Mouse (Mus musculus) MEL (cell line): ENCODE data around the gene Cntd1. TPM values are rescaled to one million over a fixed set of nuclear protein-coding genes. Genes with fewer than 3 reads are reported as not detected.

Experiments used
- DNase-seq: peaks from one replicate; pipeline ENCODE4 v3.0.0; 2011; ENCODE audit warnings: low read depth, low spot score
- H3K27ac ChIP-seq: 2 replicates; pipeline ENCODE4 v1.5.1; 2012; ENCODE audit warnings: low read depth, mild to moderate bottlenecking, control low read depth, low read length, moderate library complexity; ENCODE audit not compliant: control insufficient read depth
- H3K27me3 ChIP-seq, 2 experiments: fragments of 150-350 bp in 1 of 2; sonication (generic) in 1 of 2; 2 replicates each; pipeline ENCODE4 v1.6.1; 2012; ENCODE audit warnings: low read length in 2 of 2, mild to moderate bottlenecking in 2 of 2, improper control_type of control experiment in 1 of 2, moderate library complexity in 1 of 2; ENCODE audit not compliant: insufficient read depth in 2 of 2, control insufficient read depth in 1 of 2
- H3K36me3 ChIP-seq, 2 experiments: 2 replicates each; pipeline ENCODE4 v1.6.1; 2012 to 2014; ENCODE audit warnings: low read length in 2 of 2, improper control_type of control experiment in 1 of 2, inconsistent platforms in 1 of 2, mild to moderate bottlenecking in 1 of 2; ENCODE audit not compliant: insufficient read depth in 2 of 2, control insufficient read depth in 1 of 2
- H3K4me1 ChIP-seq, 2 experiments: fragments of 150-350 bp in 1 of 2; sonication (generic) in 1 of 2; 2 replicates each; pipeline ENCODE4 v1.6.1; 2012; ENCODE audit warnings: low read length in 2 of 2, improper control_type of control experiment in 1 of 2, mild to moderate bottlenecking in 1 of 2; ENCODE audit not compliant: insufficient read depth in 2 of 2, control insufficient read depth in 1 of 2
- H3K4me3 ChIP-seq, 2 experiments: fragments of 150-350 bp in 1 of 2; sonication (generic) in 1 of 2; 2 replicates each; pipeline ENCODE4 v1.5.1; 2012; ENCODE audit warnings: low read depth in 2 of 2, low read length in 2 of 2, mild to moderate bottlenecking in 2 of 2, moderate library complexity in 2 of 2, control low read depth in 1 of 2, improper control_type of control experiment in 1 of 2; ENCODE audit not compliant: control insufficient read depth in 1 of 2, insufficient read depth in 1 of 2
- H3K79me2 ChIP-seq: 2 replicates; pipeline ENCODE4 v1.6.1; 2012; ENCODE audit warnings: mild to moderate bottlenecking, low read length, moderate library complexity; ENCODE audit not compliant: control insufficient read depth, poor library complexity, insufficient read depth
- H3K9ac ChIP-seq: 2 replicates; pipeline ENCODE4 v1.6.1; 2012; ENCODE audit warnings: low read depth, mild to moderate bottlenecking, control low read depth, low read length, moderate library complexity; ENCODE audit not compliant: control insufficient read depth, poor library complexity, severe bottlenecking
- H3K9me3 ChIP-seq: fragments of 150-350 bp; sonication (generic); replicated peaks from 2 replicates; pipeline ENCODE4 v1.6.1; 2012; ENCODE audit warnings: mild to moderate bottlenecking, low read length, improper control_type of control experiment, moderate library complexity; ENCODE audit not compliant: insufficient read depth
- CHD1 ChIP-seq: IDR thresholded peaks from 2 replicates; pipeline ENCODE4 v1.6.1; 2012; ENCODE audit warnings: low read depth, mild to moderate bottlenecking, inconsistent platforms, low read length, improper control_type of control experiment
- CHD2 ChIP-seq: IDR thresholded peaks from 2 replicates; pipeline ENCODE4 v1.6.1; 2011; ENCODE audit warnings: low read length, improper control_type of control experiment
- CTCF ChIP-seq, 3 experiments: IDR thresholded peaks in 2 of 3; conservative IDR thresholded peaks in 1 of 3; 2 replicates each; pipeline ENCODE4 v1.5.1; 2011 to 2012; ENCODE audit warnings: low read length in 3 of 3, low read depth in 2 of 3, mild to moderate bottlenecking in 2 of 3, improper control_type of control experiment in 1 of 3, inconsistent platforms in 1 of 3, mixed read lengths in 1 of 3, moderate library complexity in 1 of 3; ENCODE audit not compliant: control insufficient read depth in 1 of 3, insufficient read depth in 1 of 3, poor library complexity in 1 of 3, severe bottlenecking in 1 of 3
- E2F4 ChIP-seq: IDR thresholded peaks from 2 replicates; pipeline ENCODE4 v1.6.1; 2011; ENCODE audit warnings: low read depth, low read length, improper control_type of control experiment, borderline replicate concordance
- ELF1 ChIP-seq: IDR thresholded peaks from 2 replicates; pipeline ENCODE4 v1.6.1; 2014; ENCODE audit warnings: low read depth, mild to moderate bottlenecking, inconsistent platforms, low read length, improper control_type of control experiment, moderate library complexity
- EP300 ChIP-seq, 2 experiments: IDR thresholded peaks; 2 replicates each; pipeline ENCODE4 v1.6.1; 2011; ENCODE audit warnings: improper control_type of control experiment in 2 of 2, low read length in 2 of 2, low read depth in 1 of 2, mild to moderate bottlenecking in 1 of 2
- ETS1 ChIP-seq: IDR thresholded peaks from 2 replicates; pipeline ENCODE4 v1.6.1; 2012; ENCODE audit warnings: low read depth, mild to moderate bottlenecking, inconsistent platforms, low read length, improper control_type of control experiment, moderate library complexity
- GABPA ChIP-seq: IDR thresholded peaks from 2 replicates; pipeline ENCODE4 v1.6.1; 2012; ENCODE audit warnings: low read depth, mild to moderate bottlenecking, inconsistent platforms, low read length, improper control_type of control experiment, moderate library complexity
- GATA1 ChIP-seq: IDR thresholded peaks from 2 replicates; pipeline ENCODE4 v1.6.1; 2011; ENCODE audit warnings: low read depth, low read length, improper control_type of control experiment
- HCFC1 ChIP-seq: IDR thresholded peaks from 2 replicates; pipeline ENCODE4 v1.6.1; 2012; ENCODE audit warnings: low read depth, mild to moderate bottlenecking, inconsistent platforms, low read length, improper control_type of control experiment, moderate library complexity
- JUND ChIP-seq: IDR thresholded peaks from 2 replicates; pipeline ENCODE4 v1.6.1; 2011; ENCODE audit warnings: low read depth, mild to moderate bottlenecking, improper control_type of control experiment, low read length
- KAT2A ChIP-seq: conservative IDR thresholded peaks from 2 replicates; pipeline ENCODE4 v1.6.1; 2012; ENCODE audit warnings: low read depth, low read length, improper control_type of control experiment, inconsistent platforms
- MAFK ChIP-seq: IDR thresholded peaks from 2 replicates; pipeline ENCODE4 v1.6.1; 2011; ENCODE audit warnings: low read depth, mild to moderate bottlenecking, low read length, improper control_type of control experiment, borderline replicate concordance
- MAX ChIP-seq: IDR thresholded peaks from 2 replicates; pipeline ENCODE4 v1.6.1; 2011; ENCODE audit warnings: low read length, improper control_type of control experiment
- MEF2A ChIP-seq: IDR thresholded peaks from 2 replicates; pipeline ENCODE4 v1.6.1; 2014; ENCODE audit warnings: low read depth, mild to moderate bottlenecking, inconsistent platforms, low read length, improper control_type of control experiment; ENCODE audit not compliant: poor library complexity, insufficient replicate concordance, severe bottlenecking; ENCODE audit errors: extremely low read depth
- MXI1 ChIP-seq: IDR thresholded peaks from 2 replicates; pipeline ENCODE4 v1.6.1; 2011; ENCODE audit warnings: mild to moderate bottlenecking, low read depth, low read length, improper control_type of control experiment
- MYB ChIP-seq: IDR thresholded peaks from 2 replicates; pipeline ENCODE4 v1.6.1; 2011; ENCODE audit warnings: mild to moderate bottlenecking, low read depth, low read length, improper control_type of control experiment
- MYC ChIP-seq: IDR thresholded peaks from 2 replicates; pipeline ENCODE4 v1.6.1; 2011; ENCODE audit warnings: low read depth, mild to moderate bottlenecking, low read length, improper control_type of control experiment, moderate library complexity
- NELFE ChIP-seq: IDR thresholded peaks from 2 replicates; pipeline ENCODE4 v1.6.1; 2011; ENCODE audit warnings: low read depth, low read length, improper control_type of control experiment
- NRF1 ChIP-seq: IDR thresholded peaks from 2 replicates; pipeline ENCODE4 v1.6.1; 2014; ENCODE audit warnings: low read depth, mild to moderate bottlenecking, inconsistent platforms, low read length, improper control_type of control experiment, moderate library complexity; ENCODE audit not compliant: poor library complexity, insufficient read depth, severe bottlenecking
- POLR2A ChIP-seq, 2 experiments: IDR thresholded peaks; 2 replicates each; pipeline ENCODE4 v1.6.1; 2011 to 2012; ENCODE audit warnings: low read length in 2 of 2, mild to moderate bottlenecking in 2 of 2, control low read depth in 1 of 2, improper control_type of control experiment in 1 of 2, low read depth in 1 of 2, moderate library complexity in 1 of 2; ENCODE audit not compliant: control insufficient read depth in 1 of 2, insufficient read depth in 1 of 2, poor library complexity in 1 of 2
- POLR2AphosphoS2 ChIP-seq: IDR thresholded peaks from 2 replicates; pipeline ENCODE4 v1.6.1; 2011; ENCODE audit warnings: low read length, improper control_type of control experiment
- POLR2AphosphoS5 ChIP-seq: IDR thresholded peaks from 2 replicates; pipeline ENCODE4 v1.6.1; 2012; ENCODE audit warnings: low read depth, borderline replicate concordance, mild to moderate bottlenecking, inconsistent platforms, low read length, moderate library complexity, mixed read lengths
- RAD21 ChIP-seq: IDR thresholded peaks from 2 replicates; pipeline ENCODE4 v1.6.1; 2011; ENCODE audit warnings: mild to moderate bottlenecking, low read depth, low read length, improper control_type of control experiment
- RCOR1 ChIP-seq: IDR thresholded peaks from 2 replicates; pipeline ENCODE4 v1.6.1; 2012; ENCODE audit warnings: low read depth, mild to moderate bottlenecking, inconsistent platforms, low read length, improper control_type of control experiment
- SIN3A ChIP-seq: IDR thresholded peaks from 2 replicates; pipeline ENCODE4 v1.6.1; 2012; ENCODE audit warnings: low read length, improper control_type of control experiment, inconsistent platforms
- SMC3 ChIP-seq: IDR thresholded peaks from 2 replicates; pipeline ENCODE4 v1.6.1; 2011; ENCODE audit warnings: low read depth, low read length, improper control_type of control experiment
- TAL1 ChIP-seq: IDR thresholded peaks from 2 replicates; pipeline ENCODE4 v1.6.1; 2012; ENCODE audit warnings: mild to moderate bottlenecking, inconsistent platforms, low read length, moderate library complexity, mixed read lengths
- TBP ChIP-seq: IDR thresholded peaks from 2 replicates; pipeline ENCODE4 v1.8.0; 2011; ENCODE audit warnings: low read depth, low read length, improper control_type of control experiment
- TCF12 ChIP-seq: IDR thresholded peaks from 2 replicates; pipeline ENCODE4 v1.6.1; 2014; ENCODE audit warnings: low read depth, mild to moderate bottlenecking, inconsistent platforms, low read length, improper control_type of control experiment, moderate library complexity
- UBTF ChIP-seq: IDR thresholded peaks from 2 replicates; pipeline ENCODE4 v1.6.1; 2012; ENCODE audit warnings: low read depth, mild to moderate bottlenecking, inconsistent platforms, low read length, improper control_type of control experiment, moderate library complexity, borderline replicate concordance; ENCODE audit not compliant: insufficient read depth
- USF1 ChIP-seq: IDR thresholded peaks from 2 replicates; pipeline ENCODE4 v1.6.1; 2014; ENCODE audit warnings: low read depth, mild to moderate bottlenecking, inconsistent platforms, low read length, improper control_type of control experiment, moderate library complexity
- USF2 ChIP-seq, 2 experiments: IDR thresholded peaks; 2 replicates each; pipeline ENCODE4 v1.6.1; 2011 to 2012; ENCODE audit warnings: improper control_type of control experiment in 2 of 2, low read length in 2 of 2, borderline replicate concordance in 1 of 2, inconsistent platforms in 1 of 2, low read depth in 1 of 2, mild to moderate bottlenecking in 1 of 2; ENCODE audit not compliant: insufficient read depth in 1 of 2
- ZC3H11A ChIP-seq: IDR thresholded peaks from 2 replicates; pipeline ENCODE4 v1.6.1; 2012; ENCODE audit warnings: low read depth, mild to moderate bottlenecking, inconsistent platforms, low read length, improper control_type of control experiment
- ZKSCAN1 ChIP-seq: IDR thresholded peaks from 2 replicates; pipeline ENCODE4 v1.6.1; 2012; ENCODE audit warnings: low read depth, mild to moderate bottlenecking, inconsistent platforms, low read length, improper control_type of control experiment, moderate library complexity
- ZMIZ1 ChIP-seq: IDR thresholded peaks from 2 replicates; pipeline ENCODE4 v1.6.1; 2012; ENCODE audit warnings: low read depth, mild to moderate bottlenecking, inconsistent platforms, low read length, improper control_type of control experiment, moderate library complexity
- polyA plus RNA-seq, 2 experiments: library from polyadenylated mRNA; stranded (reverse) in 1 of 2; unstranded in 1 of 2; fragments of >175 nt in 1 of 2; fragments of >200 nt in 1 of 2; gene quantifications; 2 replicates each; pipeline versions ENCODE4 v1.2.1 to v1.2.4; 2012; ENCODE audit warnings: low replicate concordance in 2 of 2, low read depth in 1 of 2; ENCODE audit not compliant: insufficient read length in 2 of 2, insufficient read depth in 1 of 2, missing spikeins in 1 of 2
- total RNA-seq: library from RNA; depleted of rRNA; stranded (reverse); fragments of 300-350 nt; gene quantifications from 2 replicates; pipeline ENCODE4 v1.2.3, GENCODE M21; 2012

Cntd1 gene
- total and polyA plus RNA-seq, 3 experiments: 0.84 to 2.4 TPM; not detected in 1

DNA sequence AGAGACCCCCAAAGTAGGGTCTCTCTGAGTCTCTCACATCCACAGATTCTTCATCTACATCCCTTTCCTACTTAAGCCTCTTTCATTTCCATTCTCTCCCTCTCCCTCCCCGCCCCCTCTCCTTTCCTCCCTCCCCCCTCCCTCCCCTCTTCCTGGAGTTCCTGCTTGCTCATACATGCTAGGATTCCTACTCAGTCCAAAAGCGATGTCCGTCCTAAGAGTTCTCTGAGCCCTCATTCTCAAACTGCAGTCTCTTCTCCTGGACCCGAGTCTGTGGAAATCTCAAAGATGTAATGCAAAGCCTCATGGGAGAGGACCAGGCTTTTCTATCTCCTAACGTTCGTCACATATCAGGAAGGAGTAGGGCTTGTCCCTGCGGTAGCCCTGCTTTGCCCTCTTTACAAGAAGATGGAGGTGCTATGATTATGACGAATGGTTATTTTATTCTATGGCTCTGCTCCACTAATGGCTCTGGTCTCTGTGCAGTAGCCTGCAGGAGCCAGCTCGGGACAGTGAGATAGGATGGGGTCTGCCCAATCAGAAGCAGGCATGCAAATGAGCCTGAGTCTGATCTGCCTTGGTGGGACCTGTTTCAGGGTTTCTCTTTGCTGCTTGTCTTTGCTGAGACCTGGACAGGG is 59.4 kb downstream of the Cntd1 start:
- Histone ChIP-seq H3K27me3 (no peaks in the 10 kb centered on the region), H3K9ac (no peak overlapping the region), H3K4me3 (peak overlapping the region in 1 of 2 experiments; percentile 46; a peak in 1 of 4 replicates), H3K9me3 (no peaks in the 10 kb centered on the region), H3K4me1 (peaks cover 3 to 4% of the 10 kb centered on the region in 2 experiments; a peak in 3 of 4 replicates), H3K36me3 (peaks cover 0 to 3% of the 10 kb centered on the region in 2 experiments; a peak in 1 of 4 replicates), H3K79me2 (no peaks in the 10 kb centered on the region), H3K27ac (no peak overlapping the region)
- peak; percentile 87 for DNase-seq
- TF ChIP-seq HCFC1 (no peak), MAFK (no peak), MEF2A (no peak), UBTF (no peak), POLR2AphosphoS5 (no peak), TCF12 (peak; percentile 32), MYB (no peak), POLR2AphosphoS2 (no peak), CTCF (IDR thresholded peaks at IDR 0.05 in 2 of 3, conservative IDR thresholded peaks at IDR 0.05 in 1 of 3; ENCODE audit: control insufficient read depth in 1 of 3, insufficient read depth in 1 of 3, low read depth in 2 of 3, low read length in 3 of 3, poor library complexity in 1 of 3, severe bottlenecking in 1 of 3) (no peak), ZKSCAN1 (no peak), GABPA (no peak), EP300 (IDR thresholded peaks at IDR 0.05; ENCODE audit: low read depth in 1 of 2, low read length in 2 of 2) (peak; percentile 16 to 48; a peak in 3 of 4 replicates), USF1 (no peak), TAL1 (no peak), SIN3A (peak; percentile 50; the same call in 1 of the 2 replicates), NRF1 (no peak), MYC (0 out of 2 replicates have a peak, but pooled peaks have one; percentile 13), ZC3H11A (no peak), MXI1 (no peak), KAT2A (no peak), TBP (0 out of 2 replicates have a peak, but pooled peaks have one; percentile 23), NELFE (no peak), ELF1 (no peak), ETS1 (no peak), USF2 (IDR thresholded peaks at IDR 0.05; ENCODE audit: borderline replicate concordance in 1 of 2, insufficient read depth in 1 of 2, low read depth in 1 of 2, low read length in 2 of 2) (no peak), POLR2A (IDR thresholded peaks at IDR 0.05; ENCODE audit: control insufficient read depth in 1 of 2, insufficient read depth in 1 of 2, low read depth in 1 of 2, low read length in 2 of 2, poor library complexity in 1 of 2) (0 out of 4 replicates have a peak, but pooled peaks of 1 of the 2 experiments have one; percentile 17), MAX (peak; percentile 42; the same call in 1 of the 2 replicates), CHD1 (no peak), RCOR1 (0 out of 2 replicates have a peak, but pooled peaks have one; percentile 27), E2F4 (no peak), RAD21 (no peak), SMC3 (no peak), ZMIZ1 (no peak), CHD2 (no peak), JUND (no peak), GATA1 (peak; percentile 56)
